Mouse (Mus musculus) liver, postnatal 0 days (tissue): ENCODE measurements around the gene Rgma. TPM values are rescaled to one million over a fixed set of nuclear protein-coding genes. Genes with fewer than 3 reads are reported as not detected.

Experiments
- ATAC-seq: fragments of 200-750 bp; cut with Nextera tagmentation; 2 replicates; pipeline ENCODE4 v1.8.0; 2017; ENCODE audit warnings: mild to moderate bottlenecking, moderate library complexity
- DNase-seq: peaks from one replicate; pipeline ENCODE4 v3.0.0-alpha.2; 2016
- H3K27ac ChIP-seq: fragments of 300-500 bp; sonication (generic); 2 replicates; pipeline ENCODE4 v1.5.1; 2014; ENCODE audit warnings: antibody characterized with exemption, moderate library complexity, mild to moderate bottlenecking, low read depth
- H3K27me3 ChIP-seq: fragments of 300-500 bp; sonication (generic); 2 replicates; pipeline ENCODE4 v1.6.1; 2014; ENCODE audit warnings: low read length, control low read depth, mixed read lengths; ENCODE audit not compliant: insufficient read depth
- H3K36me3 ChIP-seq: fragments of 300-500 bp; sonication (generic); replicated peaks from 2 replicates; pipeline ENCODE4 v1.6.1; 2014; ENCODE audit warnings: mild to moderate bottlenecking, control low read depth, low read length, moderate library complexity, mixed read lengths; ENCODE audit not compliant: insufficient read depth
- H3K4me1 ChIP-seq: fragments of 300-500 bp; sonication (generic); 2 replicates; pipeline ENCODE4 v1.6.1; 2014; ENCODE audit warnings: antibody characterized with exemption, mild to moderate bottlenecking, control low read depth; ENCODE audit not compliant: insufficient read depth
- H3K4me2 ChIP-seq: fragments of 300-500 bp; sonication (generic); 2 replicates; pipeline ENCODE4 v1.6.1; 2014; ENCODE audit warnings: low read depth, mild to moderate bottlenecking, low read length, moderate library complexity, mixed read lengths
- H3K4me3 ChIP-seq: fragments of 300-500 bp; sonication (generic); 2 replicates; pipeline ENCODE4 v1.5.1; 2014; ENCODE audit warnings: low read depth, low read length
- H3K9ac ChIP-seq: fragments of 300-500 bp; sonication (generic); replicated peaks from 2 replicates; pipeline ENCODE4 v1.6.1; 2014; ENCODE audit warnings: mild to moderate bottlenecking, moderate library complexity
- H3K9me3 ChIP-seq: fragments of 300-500 bp; sonication (generic); 2 replicates; pipeline ENCODE4 v1.6.1; 2016; ENCODE audit warnings: mild to moderate bottlenecking, control low read depth, low read length, mixed read lengths
- CTCF ChIP-seq: sonication (generic); IDR thresholded peaks from 2 replicates; pipeline ENCODE4 v1.5.1; 2016; ENCODE audit warnings: antibody characterized with exemption, low read depth
- EP300 ChIP-seq: IDR thresholded peaks from 2 replicates; pipeline ENCODE4 v1.6.1; 2016; ENCODE audit warnings: antibody characterized with exemption, low read depth, mild to moderate bottlenecking
- WGBS: fragments of 180-500 bp; shearing (Covaris S2); extraction: QIAGEN DNeasy Blood & Tissue Kit; methylation state at CpG from one replicate; pipeline ENCODE4 v1.1.7; 2014; ENCODE audit not compliant: insufficient replicate concordance; 5-methylcytosine and 5-hydroxymethylcytosine counted together
- polyA plus RNA-seq: library from polyadenylated mRNA; unstranded; fragments of >200 nt; fragmentation: Nextera tagmentation; extraction: Ambion mirVana; gene quantifications from 2 replicates; pipeline ENCODE4 v1.2.1, GENCODE M21; 2015

The Rgma gene
- polyA plus RNA-seq, 1 experiment from 2014 or later, result 0.12 TPM

- H3K4me2 ChIP-seq, result no peak overlapping the region
- H3K4me1 ChIP-seq, result peaks cover 7% of the 10 kb centered on the region; the same call in 1 of the 2 replicates
- no peak overlapping the region for H3K4me3 ChIP-seq
- WGBS, result 70% methylated on average over 1 of the region's 1 CpGs
- TF ChIP-seq EP300 (no peak), CTCF (no peak)
- ATAC-seq (no peak), DNase-seq (no peak)
- no peak overlapping the region for H3K9ac ChIP-seq
- peaks cover 38% of the 10 kb centered on the region for H3K27me3 ChIP-seq
- H3K27ac ChIP-seq, result no peak overlapping the region
- no peaks in the 10 kb centered on the region for H3K9me3 ChIP-seq
- no peaks in the 10 kb centered on the region for H3K36me3 ChIP-seq
Measured at GRCm38 (mm10) chr7:73402671-73403070, 27.4 kb downstream of the Rgma start.

GRCm38 (mm10) chr7:73403538-73403937 is 28.2 kb downstream of the Rgma start:
- Histone ChIP-seq H3K27me3 (peaks cover 30% of the 10 kb centered on the region), H3K27ac (no peak overlapping the region), H3K4me3 (no peak overlapping the region), H3K4me2 (no peak overlapping the region), H3K36me3 (no peaks in the 10 kb centered on the region), H3K4me1 (peaks cover 3% of the 10 kb centered on the region; the same call in 1 of the 2 replicates), H3K9me3 (no peaks in the 10 kb centered on the region), H3K9ac (no peak overlapping the region)
- TF ChIP-seq CTCF (no peak), EP300 (no peak)
- DNase-seq (no peak), ATAC-seq (no peak)
- 49% methylated on average over 3 of the region's 3 CpGs for WGBS

- no peak for TF ChIP-seq EP300
- no peak for TF ChIP-seq CTCF
- WGBS, result 84% methylated on average over 11 of the region's 11 CpGs
Measured at GRCm38 (mm10) chr7:73405550-73405949, 30.2 kb downstream of the Rgma start.

GRCm38 (mm10) chr7:73411523-73411922 is 36.2 kb downstream of the Rgma start:
- Histone ChIP-seq H3K4me3 (no peak overlapping the region), H3K9ac (no peak overlapping the region), H3K27me3 (no peaks in the 10 kb centered on the region), H3K4me2 (no peak overlapping the region), H3K4me1 (no peaks in the 10 kb centered on the region), H3K27ac (no peak overlapping the region), H3K9me3 (no peaks in the 10 kb centered on the region), H3K36me3 (no peaks in the 10 kb centered on the region)
- no peak for ATAC-seq
- WGBS, result 68% methylated on average over 7 of the region's 7 CpGs
- TF ChIP-seq CTCF (no peak), EP300 (no peak)
- DNase-seq, result no peak

More at GRCm38 (mm10) chr7:73405550-73405949, 30.2 kb downstream of the Rgma start:
- Histone ChIP-seq H3K36me3 (no peaks in the 10 kb centered on the region), H3K9ac (no peak overlapping the region), H3K27me3 (peaks cover 10% of the 10 kb centered on the region), H3K4me3 (no peak overlapping the region), H3K27ac (no peak overlapping the region), H3K9me3 (no peaks in the 10 kb centered on the region), H3K4me1 (no peaks in the 10 kb centered on the region), H3K4me2 (no peak overlapping the region)
- ATAC-seq (no peak), DNase-seq (no peak)

- no peak for ATAC-seq
- DNase-seq, result no peak
- no peaks in the 10 kb centered on the region for H3K36me3 ChIP-seq
- H3K9ac ChIP-seq, result no peak overlapping the region
- 78% methylated on average over 4 of the region's 4 CpGs for WGBS
- no peaks in the 10 kb centered on the region for H3K9me3 ChIP-seq
- no peak overlapping the region for H3K27ac ChIP-seq
- H3K4me3 ChIP-seq, result no peak overlapping the region
- no peaks in the 10 kb centered on the region for H3K27me3 ChIP-seq
- no peak overlapping the region for H3K4me2 ChIP-seq
- no peaks in the 10 kb centered on the region for H3K4me1 ChIP-seq
- TF ChIP-seq EP300 (no peak), CTCF (no peak)
Measured at GRCm38 (mm10) chr7:73411986-73412385, 36.7 kb downstream of the Rgma start.

- no peak for TF ChIP-seq EP300
- no peak for TF ChIP-seq CTCF
- DNase-seq (no peak), ATAC-seq (no peak)
- no peaks in the 10 kb centered on the region for H3K9me3 ChIP-seq
- WGBS, result 88% methylated on average over 7 of the region's 7 CpGs
- H3K4me2 ChIP-seq, result no peak overlapping the region
- no peaks in the 10 kb centered on the region for H3K27me3 ChIP-seq
- no peaks in the 10 kb centered on the region for H3K36me3 ChIP-seq
- H3K27ac ChIP-seq, result no peak overlapping the region
- H3K9ac ChIP-seq, result no peak overlapping the region
- H3K4me3 ChIP-seq, result no peak overlapping the region
- no peaks in the 10 kb centered on the region for H3K4me1 ChIP-seq
Measured at GRCm38 (mm10) chr7:73412419-73412818, 37.1 kb downstream of the Rgma start.

- Histone ChIP-seq H3K9me3 (no peaks in the 10 kb centered on the region), H3K36me3 (no peaks in the 10 kb centered on the region), H3K27me3 (no peaks in the 10 kb centered on the region), H3K4me2 (no peak overlapping the region), H3K4me3 (no peak overlapping the region), H3K9ac (no peak overlapping the region), H3K27ac (no peak overlapping the region), H3K4me1 (no peaks in the 10 kb centered on the region)
- no peak for TF ChIP-seq EP300
- TF ChIP-seq CTCF, result no peak
- DNase-seq (no peak), ATAC-seq (no peak)
- WGBS, result 81% methylated on average over 10 of the region's 14 CpGs
Measured at GRCm38 (mm10) chr7:73414192-73414591, 38.9 kb downstream of the Rgma start.
